Mouse (Mus musculus) heart, postnatal 0 days (tissue): ENCODE measurements around the gene Tulp2.

Experiments used
- CTCF ChIP-seq: IDR thresholded peaks from 2 replicates; pipeline ENCODE4 v1.5.1; 2016; ENCODE audit warnings: antibody characterized with exemption, control low read depth, low read depth
- EP300 ChIP-seq: IDR thresholded peaks from 2 replicates; pipeline ENCODE4 v1.6.1; 2016; ENCODE audit warnings: antibody characterized with exemption, low read depth

GRCm38 (mm10) chr7:45537602-45538001 lies 55.9 kb downstream of the Tulp2 start:
- no peak for TF ChIP-seq CTCF
- no peak for TF ChIP-seq EP300
